Mouse (Mus musculus) testis, adult 2 months (tissue): ENCODE results near the gene Mettl7a1.

Experiments used
- CTCF ChIP-seq: fragments of 200-500 bp; IDR thresholded peaks from 2 replicates; pipeline ENCODE4 v1.5.1; 2012; ENCODE audit warnings: low read depth, mild to moderate bottlenecking, inconsistent platforms, low read length, moderate library complexity; ENCODE audit not compliant: control insufficient read depth, insufficient read depth, insufficient replicate concordance
- POLR2A ChIP-seq: fragments of 200-500 bp; IDR thresholded peaks from 2 replicates; pipeline ENCODE4 v1.6.1; 2012; ENCODE audit warnings: low read depth, mild to moderate bottlenecking, inconsistent platforms, low read length, moderate library complexity; ENCODE audit not compliant: control insufficient read depth

DNA sequence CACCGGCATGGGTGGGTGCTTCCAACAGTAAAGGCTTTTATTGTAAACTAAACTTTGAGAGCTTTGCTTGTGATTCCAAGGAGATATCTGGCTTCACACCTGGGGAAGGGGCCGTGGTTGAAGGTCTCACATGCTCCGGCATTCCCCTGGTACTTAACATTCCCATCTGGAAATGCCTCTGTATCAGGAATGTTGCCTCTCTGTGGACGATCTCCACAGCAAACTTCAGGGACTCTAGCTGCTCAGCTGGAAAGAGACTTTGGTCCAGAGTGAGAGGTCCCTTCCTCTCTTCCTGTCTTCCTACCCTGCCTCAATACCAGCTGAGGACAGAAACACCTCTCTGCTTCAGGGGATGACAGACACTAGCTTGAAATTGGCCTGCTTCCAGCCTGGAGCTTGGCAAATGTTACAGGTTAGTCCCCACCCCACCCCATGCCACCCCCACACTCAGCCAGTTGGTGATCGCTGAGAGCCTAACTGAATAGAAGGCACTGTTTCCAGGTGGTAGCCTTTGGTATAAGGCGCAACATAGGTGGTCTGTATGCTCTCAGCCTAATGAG, 47.6 kb downstream of the Mettl7a1 start:
- TF ChIP-seq CTCF (no peak), POLR2A (no peak)
